Mouse (Mus musculus) layer of hippocampus, adult 9-11 months (tissue): ENCODE results near the gene Gsta2.
A peak's percentile ranks its signal among the peaks of the same experiment; 100 is the strongest.
"Not testable (repeated sequence)": the region's sequence is repeated elsewhere in the genome, so short reads cannot be mapped to it uniquely, and the experiment has no call there.

Source experiments
- DNase-seq: peaks from one replicate; pipeline ENCODE4 v3.0.0; 2022

Gsta2 gene

GRCm38 (mm10) chr9:78365850-78366544, 10.4 kb upstream of the Gsta2 start:
- DNase-seq: no peak

- no peak for DNase-seq
These were observed 9.1 kb upstream of the Gsta2 start for GRCm38 (mm10) chr9:78364701-78365100.

GRCm38 (mm10) chr9:78363374-78363773, 7.8 kb upstream of the Gsta2 start:
- DNase-seq: no peak

- no peak for DNase-seq
These were observed 4.9 kb upstream of the Gsta2 start for GRCm38 (mm10) chr9:78360484-78360872.

GRCm38 (mm10) chr9:78359750-78360483, 4.3 kb upstream of the Gsta2 start:
- DNase-seq: no peak

GRCm38 (mm10) chr9:78358053-78358452, 2.5 kb upstream of the Gsta2 start:
- DNase-seq: peak; percentile 14

- DNase-seq: no peak
These were observed 666 bp downstream of the Gsta2 start for GRCm38 (mm10) chr9:78354665-78355578.

- no peak for DNase-seq
These were observed 3.9 kb downstream of the Gsta2 start for GRCm38 (mm10) chr9:78351504-78352220.

- DNase-seq: not testable (repeated sequence)
These were observed 5.6 kb downstream of the Gsta2 start for GRCm38 (mm10) chr9:78350007-78350406.

GRCm38 (mm10) chr9:78349141-78349540, 6.4 kb downstream of the Gsta2 start:
- not testable (repeated sequence) for DNase-seq

GRCm38 (mm10) chr9:78348206-78349004, 7.2 kb downstream of the Gsta2 start:
- DNase-seq: not testable (repeated sequence)

GRCm38 (mm10) chr9:78347004-78347403, 8.6 kb downstream of the Gsta2 start:
- DNase-seq: no peak

GRCm38 (mm10) chr9:78345235-78345634, 10.4 kb downstream of the Gsta2 start:
- not testable (repeated sequence) for DNase-seq

GRCm38 (mm10) chr9:78343055-78343454, 12.5 kb downstream of the Gsta2 start:
- not testable (repeated sequence) for DNase-seq

GRCm38 (mm10) chr9:78342494-78342893, 13.1 kb downstream of the Gsta2 start:
- DNase-seq: not testable (repeated sequence)

- DNase-seq: not testable (repeated sequence)
These were observed 15.3 kb downstream of the Gsta2 start for GRCm38 (mm10) chr9:78340324-78340723.

- DNase-seq: not testable (repeated sequence)
These were observed 18.5 kb downstream of the Gsta2 start for GRCm38 (mm10) chr9:78337050-78337449.

GRCm38 (mm10) chr9:78327289-78327688, 28.3 kb downstream of the Gsta2 start, which contains the start of gene Omt2b:
Omt2b (plus strand) TSS chr9:78327589.
- not testable (repeated sequence) for DNase-seq

GRCm38 (mm10) chr9:78319499-78319898, 36.1 kb downstream of the Gsta2 start:
- DNase-seq: no peak

GRCm38 (mm10) chr9:78314696-78315095, 40.9 kb downstream of the Gsta2 start, which contains the start of gene Omt2a:
Omt2a (minus strand) TSS chr9:78314796.
- DNase-seq: no peak

- not testable (repeated sequence) for DNase-seq
These were observed 47.5 kb downstream of the Gsta2 start for GRCm38 (mm10) chr9:78308122-78308521.
